Mouse (Mus musculus) liver, embryonic 11.5 days (tissue): ENCODE results near the gene Pecam1. TPM values are rescaled to one million over a fixed set of nuclear protein-coding genes. Genes with fewer than 3 reads are reported as not detected.

Source experiments
- ATAC-seq: fragments of 200-750 bp; cut with Nextera tagmentation; replicated peaks from 2 replicates; pipeline ENCODE4 v1.8.0; 2017; ENCODE audit warnings: moderate number of reproducible peaks, mild to moderate bottlenecking, moderate TSS enrichment, moderate library complexity; ENCODE audit not compliant: low FRiP score
- DNase-seq: peaks from one replicate; pipeline ENCODE4 v3.0.0-alpha.2; 2017; ENCODE audit warnings: low spot score
- H3K27ac ChIP-seq: fragments of 300-500 bp; sonication (generic); 2 replicates; pipeline ENCODE4 v1.5.1; 2014; ENCODE audit warnings: mild to moderate bottlenecking, low read depth, low read length, control low read depth
- H3K27me3 ChIP-seq: fragments of 300-500 bp; sonication (generic); replicated peaks from 2 replicates; pipeline ENCODE4 v1.6.1; 2014; ENCODE audit warnings: low read length, mixed read lengths; ENCODE audit not compliant: control insufficient read depth, insufficient read depth
- H3K36me3 ChIP-seq: fragments of 300-500 bp; sonication (generic); 2 replicates; pipeline ENCODE4 v1.6.1; 2014; ENCODE audit warnings: mild to moderate bottlenecking, low read length, moderate library complexity, mixed read lengths; ENCODE audit not compliant: control insufficient read depth, insufficient read depth
- H3K4me1 ChIP-seq: fragments of 300-500 bp; sonication (generic); replicated peaks from 2 replicates; pipeline ENCODE4 v1.6.1; 2014; ENCODE audit warnings: low read length, mixed read lengths; ENCODE audit not compliant: control insufficient read depth, insufficient read depth
- H3K4me2 ChIP-seq: fragments of 300-500 bp; sonication (generic); 2 replicates; pipeline ENCODE4 v1.6.1; 2014; ENCODE audit warnings: mild to moderate bottlenecking, control low read depth, moderate library complexity
- H3K4me3 ChIP-seq: fragments of 300-500 bp; sonication (generic); 2 replicates; pipeline ENCODE4 v1.5.1; 2014; ENCODE audit warnings: low read depth, low read length, control low read depth
- H3K9ac ChIP-seq: fragments of 300-500 bp; sonication (generic); 2 replicates; pipeline ENCODE4 v1.6.1; 2014; ENCODE audit warnings: low read depth, low read length, control low read depth
- H3K9me3 ChIP-seq: fragments of 300-500 bp; sonication (generic); 2 replicates; pipeline ENCODE4 v1.6.1; 2016; ENCODE audit warnings: low read length, inconsistent platforms, mixed read lengths; ENCODE audit not compliant: control insufficient read depth
- WGBS: fragments of 180-500 bp; shearing (Covaris S2); extraction: QIAGEN DNeasy Blood & Tissue Kit; methylation state at CpG from one replicate; pipeline ENCODE4 v1.1.7; 2014; 5-methylcytosine and 5-hydroxymethylcytosine counted together
- polyA plus RNA-seq: library from polyadenylated mRNA; unstranded; fragments of >200 nt; fragmentation: Nextera tagmentation; extraction: Ambion mirVana; gene quantifications from 2 replicates; pipeline ENCODE4 v1.2.1, GENCODE M21; 2014

The Pecam1 gene
- polyA plus RNA-seq, 1 experiment from 2014 or later = 18.0 TPM

GRCm38 (mm10) chr11:106673727-106674611 lies 76.5 kb downstream of the Pecam1 start:
- Histone ChIP-seq H3K9ac (no peak overlapping the region), H3K4me2 (peak overlapping the region; percentile 48), H3K4me1 (peaks cover 28% of the 10 kb centered on the region), H3K36me3 (no peaks in the 10 kb centered on the region), H3K9me3 (no peaks in the 10 kb centered on the region), H3K4me3 (no peak overlapping the region), H3K27me3 (no peaks in the 10 kb centered on the region), H3K27ac (peak overlapping the region; percentile 57)
- ATAC-seq = 0 out of 2 replicates have a peak, but pooled peaks have one; percentile 6
- WGBS = 73% methylated on average over 8 of the region's 8 CpGs
- no peak for DNase-seq

DNA sequence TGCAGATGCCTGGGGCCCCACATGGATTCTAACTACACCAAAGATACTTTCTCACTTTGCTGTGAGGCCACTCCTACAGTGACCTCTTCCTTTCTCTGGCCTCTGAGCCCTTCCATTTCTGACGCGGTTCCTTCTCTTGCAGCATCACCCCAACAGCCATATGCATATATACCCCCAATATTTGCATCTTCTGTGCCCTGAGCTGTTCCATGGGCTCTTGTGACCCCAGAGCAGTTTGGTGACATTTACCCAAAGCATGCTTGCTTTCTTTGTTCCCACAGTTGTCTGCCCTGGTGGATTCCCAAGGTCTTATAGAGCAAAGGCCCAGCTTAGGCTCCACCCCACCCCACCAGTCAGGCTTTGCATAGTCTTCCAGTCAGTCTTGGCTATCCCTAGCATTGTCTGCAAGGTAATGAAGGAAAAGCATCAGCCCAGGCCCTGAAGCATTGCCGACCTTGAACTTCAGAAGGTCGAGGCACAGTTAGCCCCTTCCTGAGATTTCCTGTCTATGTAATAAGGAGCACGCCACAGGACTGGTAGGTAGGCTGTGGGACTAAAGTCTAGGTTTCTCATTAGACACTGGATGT lies 77.4 kb downstream of the Pecam1 start:
- H3K27ac ChIP-seq = no peak overlapping the region
- DNase-seq = no peak
- H3K4me3 ChIP-seq = no peak overlapping the region
- H3K4me1 ChIP-seq = peaks cover 28% of the 10 kb centered on the region
- no peak overlapping the region for H3K4me2 ChIP-seq
- 83% methylated on average over 5 of the region's 5 CpGs for WGBS
- no peaks in the 10 kb centered on the region for H3K9me3 ChIP-seq
- no peaks in the 10 kb centered on the region for H3K36me3 ChIP-seq
- no peaks in the 10 kb centered on the region for H3K27me3 ChIP-seq
- no peak for ATAC-seq
- H3K9ac ChIP-seq = no peak overlapping the region

DNA sequence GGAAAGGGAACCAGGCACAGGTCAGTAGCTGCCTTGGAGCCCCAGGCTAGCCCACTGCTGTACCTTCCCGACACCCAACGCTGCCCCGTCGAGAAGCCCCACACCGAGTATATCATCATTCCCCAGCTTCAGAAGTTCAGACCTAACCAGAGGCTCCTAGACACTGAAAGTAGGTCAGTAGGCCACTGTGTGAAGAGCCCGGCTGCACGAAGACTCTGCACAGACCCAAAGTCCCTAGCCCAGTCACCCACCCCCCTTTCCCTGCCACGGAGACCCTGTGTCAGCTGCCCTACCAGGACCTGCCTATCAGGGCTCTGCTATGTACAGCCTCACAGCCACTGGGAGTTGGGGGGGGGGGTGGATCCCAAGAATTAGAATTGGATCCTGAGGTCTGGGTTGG lies 78.6 kb downstream of the Pecam1 start:
- H3K27me3 ChIP-seq = no peaks in the 10 kb centered on the region
- H3K4me1 ChIP-seq = peaks cover 28% of the 10 kb centered on the region
- H3K36me3 ChIP-seq = no peaks in the 10 kb centered on the region
- H3K9me3 ChIP-seq = no peaks in the 10 kb centered on the region
- no peak overlapping the region for H3K27ac ChIP-seq
- 90% methylated on average over 8 of the region's 8 CpGs for WGBS
- no peak overlapping the region for H3K4me2 ChIP-seq
- ATAC-seq (no peak), DNase-seq (no peak)
- no peak overlapping the region for H3K9ac ChIP-seq
- no peak overlapping the region for H3K4me3 ChIP-seq

DNA sequence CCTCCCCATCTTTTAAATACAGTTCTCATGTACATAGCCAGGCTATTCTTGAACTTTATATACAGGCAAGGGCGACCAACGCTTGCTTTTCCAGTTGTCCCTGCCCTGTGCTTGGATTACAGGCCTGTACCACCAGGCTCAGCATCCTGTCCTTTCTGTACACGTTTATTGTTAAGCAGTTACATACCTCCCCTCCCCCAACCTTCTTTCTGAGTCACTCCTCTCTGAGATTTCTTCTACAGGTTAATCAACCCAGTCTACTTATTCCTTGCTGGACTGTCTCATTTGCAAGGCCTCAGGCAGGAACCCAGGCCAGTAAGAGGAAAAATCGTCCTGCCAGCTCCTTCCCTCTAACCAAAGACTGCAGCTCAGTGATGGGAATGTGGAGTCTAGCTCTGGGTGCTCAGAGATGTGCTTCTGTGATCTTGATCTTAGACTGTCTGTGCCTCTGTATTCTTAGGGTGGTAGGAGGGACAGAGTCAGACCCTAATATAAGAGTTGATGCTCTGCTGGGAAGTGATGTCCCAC lies 79.4 kb downstream of the Pecam1 start:
- no peak overlapping the region for H3K9ac ChIP-seq
- H3K27ac ChIP-seq = no peak overlapping the region
- peaks cover 28% of the 10 kb centered on the region for H3K4me1 ChIP-seq
- no peaks in the 10 kb centered on the region for H3K9me3 ChIP-seq
- H3K27me3 ChIP-seq = no peaks in the 10 kb centered on the region
- H3K36me3 ChIP-seq = no peaks in the 10 kb centered on the region
- DNase-seq = no peak
- no peak overlapping the region for H3K4me2 ChIP-seq
- no peak overlapping the region for H3K4me3 ChIP-seq
- WGBS = 76% methylated on average over 4 of the region's 4 CpGs
- no peak for ATAC-seq

DNA sequence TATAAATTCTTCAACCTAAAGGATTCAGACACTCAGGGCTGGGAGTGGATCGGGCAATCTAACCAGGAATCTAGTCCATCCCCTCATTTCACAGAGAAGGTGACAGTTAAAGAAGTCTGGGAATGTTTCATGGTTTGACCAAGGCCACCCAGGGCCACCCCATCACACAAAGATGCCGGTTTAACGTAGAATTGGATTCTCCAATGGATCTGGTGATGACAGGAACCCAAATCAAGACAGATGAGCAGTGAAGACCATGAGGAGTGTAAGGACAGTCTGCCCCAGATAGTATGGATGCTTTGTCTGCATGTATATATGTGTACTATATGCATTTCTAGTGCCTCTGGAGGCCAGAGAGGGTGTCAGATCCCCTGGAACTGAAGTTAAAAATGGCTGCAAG lies 80.2 kb downstream of the Pecam1 start:
- H3K27me3 ChIP-seq = no peaks in the 10 kb centered on the region
- ATAC-seq (no peak), DNase-seq (no peak)
- no peak overlapping the region for H3K4me3 ChIP-seq
- H3K9me3 ChIP-seq = no peaks in the 10 kb centered on the region
- H3K4me2 ChIP-seq = no peak overlapping the region
- H3K9ac ChIP-seq = no peak overlapping the region
- H3K36me3 ChIP-seq = no peaks in the 10 kb centered on the region
- 70% methylated on average over 3 of the region's 3 CpGs for WGBS
- peaks cover 24% of the 10 kb centered on the region for H3K4me1 ChIP-seq
- H3K27ac ChIP-seq = no peak overlapping the region

DNA sequence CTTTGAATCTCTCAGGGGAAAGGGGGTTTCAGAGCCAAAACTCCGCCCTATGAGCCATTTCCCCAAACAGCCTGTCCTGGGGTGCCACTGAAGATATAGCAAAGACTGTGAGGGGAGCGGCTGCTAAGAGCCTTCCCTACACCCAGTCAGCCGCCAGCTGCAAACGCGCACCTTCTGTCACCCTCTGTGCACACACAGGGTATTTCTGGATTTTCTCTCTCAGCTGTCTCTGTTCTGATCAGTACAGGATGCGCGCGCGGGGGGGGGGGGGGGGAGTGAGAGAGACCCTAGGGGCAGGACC lies 80.6 kb downstream of the Pecam1 start:
- Histone ChIP-seq H3K9me3 (no peaks in the 10 kb centered on the region), H3K27ac (no peak overlapping the region), H3K4me1 (peaks cover 20% of the 10 kb centered on the region)

DNA sequence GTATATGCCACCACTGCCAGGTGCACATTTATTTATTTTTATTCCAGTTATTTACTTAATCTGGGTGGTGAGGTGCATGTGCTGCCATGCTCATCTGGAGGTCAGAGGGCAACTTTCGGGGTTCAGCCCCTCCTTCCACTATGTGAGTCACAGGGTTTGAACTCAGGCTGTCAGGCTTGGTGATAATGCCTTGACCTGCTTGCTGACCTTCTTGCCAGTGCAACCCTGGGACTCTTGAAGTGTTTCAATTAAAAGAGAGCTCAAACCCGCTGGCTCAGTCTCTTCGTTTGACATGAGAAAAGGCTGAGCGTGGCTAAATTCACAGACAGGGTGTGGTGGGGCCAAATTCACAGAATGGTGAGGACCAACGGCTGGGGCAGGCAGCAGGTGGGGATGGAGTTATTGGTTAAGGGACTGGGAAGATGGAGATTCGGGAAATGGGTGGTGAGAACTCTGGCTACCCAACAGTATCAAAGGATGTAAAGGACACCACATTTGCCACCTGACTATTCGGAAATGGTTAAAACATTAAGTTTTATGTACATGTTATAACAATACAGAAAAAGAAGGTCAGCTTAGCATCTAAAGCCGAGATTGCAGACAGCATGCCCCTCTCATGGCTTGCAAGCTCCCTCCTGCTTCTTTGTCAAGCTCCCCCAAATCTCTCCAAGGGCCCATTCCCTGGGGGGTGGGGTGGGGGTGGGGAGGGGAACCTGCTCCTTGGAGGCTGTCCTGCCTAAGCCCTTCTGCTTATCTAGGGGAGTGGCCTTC lies 81.1 kb downstream of the Pecam1 start:
- H3K27me3 ChIP-seq = no peaks in the 10 kb centered on the region
- no peak for DNase-seq
- no peak overlapping the region for H3K9ac ChIP-seq
- H3K9me3 ChIP-seq = no peaks in the 10 kb centered on the region
- H3K4me2 ChIP-seq = no peak overlapping the region
- 58% methylated on average over 8 of the region's 8 CpGs for WGBS
- no peak overlapping the region for H3K27ac ChIP-seq
- no peak overlapping the region for H3K4me3 ChIP-seq
- peaks cover 14% of the 10 kb centered on the region for H3K4me1 ChIP-seq
- ATAC-seq = no peak
- H3K36me3 ChIP-seq = no peaks in the 10 kb centered on the region

More for the DNA sequence above, 80.6 kb downstream of the Pecam1 start:
- H3K4me2 ChIP-seq = no peak overlapping the region
- 37% methylated on average over 6 of the region's 9 CpGs for WGBS
- ATAC-seq (no peak), DNase-seq (no peak)
- H3K4me3 ChIP-seq = no peak overlapping the region
- no peaks in the 10 kb centered on the region for H3K36me3 ChIP-seq
- no peaks in the 10 kb centered on the region for H3K27me3 ChIP-seq
- no peak overlapping the region for H3K9ac ChIP-seq

DNA sequence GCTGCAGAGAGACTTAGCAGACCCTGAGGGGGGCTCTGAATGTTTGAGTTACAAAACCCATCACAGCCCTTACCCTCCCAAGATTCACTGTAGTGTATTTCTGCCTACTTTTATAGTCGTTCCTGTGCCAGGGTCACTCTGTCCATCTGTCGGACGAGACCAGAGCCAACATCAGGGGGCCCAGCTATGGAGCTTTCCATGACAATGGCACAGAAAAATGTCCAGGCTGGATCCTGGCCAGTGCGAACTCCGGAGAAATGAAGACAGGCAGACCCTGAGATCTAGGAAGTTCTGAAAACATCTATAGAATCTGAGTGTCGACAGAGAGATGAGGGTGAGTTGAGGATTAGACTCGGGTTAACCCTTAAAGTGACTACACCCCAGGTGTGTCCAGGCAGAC lies 82.1 kb downstream of the Pecam1 start:
- no peak for DNase-seq
- ATAC-seq = no peak
- Histone ChIP-seq H3K9ac (no peak overlapping the region), H3K27ac (no peak overlapping the region), H3K36me3 (no peaks in the 10 kb centered on the region), H3K27me3 (no peaks in the 10 kb centered on the region), H3K4me3 (no peak overlapping the region), H3K4me1 (peaks cover 6% of the 10 kb centered on the region; the same call in 1 of the 2 replicates), H3K4me2 (no peak overlapping the region), H3K9me3 (no peaks in the 10 kb centered on the region)
- WGBS = 73% methylated on average over 7 of the region's 7 CpGs
